Mouse (Mus musculus) left cerebral cortex, postnatal 10 days (tissue): ENCODE data around the gene Tmem25. TPM values are rescaled to one million over a fixed set of nuclear protein-coding genes. Genes with fewer than 3 reads are reported as not detected.

ENCODE experiments used
- DNase-seq, 2 experiments: peaks; one replicate each; pipeline ENCODE4 v3.0.0; 2021 to 2022; ENCODE audit warnings: low spot score in 2 of 2, mixed read lengths in 1 of 2; ENCODE audit errors: extremely low spot score in 1 of 2
- intact Hi-C: fragments of 180-260 bp; cut with DNase I; formaldehyde crosslinking; loops from one replicate; pipeline ENCODE4 v1.15.1; 2025
- total RNA-seq, 2 experiments: library from RNA; stranded (reverse); gene quantifications; 2 replicates each; pipeline ENCODE4 v1.2.3; 2021

Gene Tmem25
- 10 to 100 TPM; 31.3 to 31.6 TPM for total RNA-seq

GRCm38 (mm10) chr9:44799102-44799957, at the start of gene Tmem25:
Gene Tmem25 (minus strand): TSS chr9:44799307.
- intact Hi-C loops, result no loop called here
- peak; percentile 85 to 91 for DNase-seq

- DNase-seq, result no peak
- intact Hi-C loops, result no loop called here
Observed at GRCm38 (mm10) chr9:44847446-44847845, 48.3 kb upstream of the Tmem25 start.

GRCm38 (mm10) chr9:44841241-44841640, 42.1 kb upstream of the Tmem25 start:
- intact Hi-C loops, result no loop called here
- no peak for DNase-seq

- peak; percentile 51 to 84 for DNase-seq
- intact Hi-C loops, result loop anchor here (2.0 to 5.0 kb wide), 2 partner anchors 44 to 86 kb away; partner anchors contain the start of genes Atp5l and Kmt2a
Observed at GRCm38 (mm10) chr9:44836439-44836838, 37.3 kb upstream of the Tmem25 start.

DNA sequence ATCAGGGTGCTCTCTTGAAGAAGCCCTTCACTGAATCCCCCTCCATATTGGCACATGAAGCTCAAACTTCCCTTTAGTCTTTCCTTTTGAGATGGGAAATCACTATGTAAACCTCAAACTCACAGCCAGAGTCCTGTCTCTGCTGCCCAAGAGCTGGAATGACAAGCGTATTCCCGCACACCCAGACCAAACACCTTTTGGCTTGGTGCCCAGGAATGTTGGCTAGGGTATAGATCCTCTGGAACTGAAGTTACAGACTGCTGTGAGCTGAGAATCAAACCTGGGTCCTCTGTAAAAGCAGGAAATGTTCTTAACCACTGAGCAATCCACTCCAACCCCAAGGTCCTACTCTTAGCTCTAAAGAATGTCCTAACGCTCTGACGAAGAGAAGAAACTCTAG, 33.2 kb upstream of the Tmem25 start:
- peak in 1 of 2 experiments; percentile 49 for DNase-seq
- intact Hi-C loops, result no loop called here

DNA sequence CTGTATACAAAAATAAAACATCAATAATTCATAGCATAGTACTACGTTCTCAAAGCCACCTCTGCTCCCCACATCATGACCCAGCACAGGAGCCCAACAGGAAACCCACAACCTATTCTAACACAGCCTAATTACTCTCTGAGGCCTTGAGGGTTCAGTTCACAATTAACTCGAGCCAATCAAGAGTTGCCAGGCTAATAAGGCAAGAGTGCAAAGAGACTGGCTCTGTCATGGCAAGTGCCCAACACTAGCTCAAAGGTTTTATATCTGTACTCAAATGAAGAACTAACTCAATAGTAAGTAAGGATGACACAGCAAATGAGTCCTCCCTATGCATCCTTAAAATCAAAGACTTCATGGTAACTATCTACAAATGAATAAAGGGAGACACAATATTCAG, 31.4 kb upstream of the Tmem25 start:
- no peak for DNase-seq

GRCm38 (mm10) chr9:44828944-44829343, 29.8 kb upstream of the Tmem25 start:
- intact Hi-C loops, result loop anchor here (10.0 kb wide), 1 partner anchor 194 kb away; no protein-coding TSS in a partner anchor
- no peak for DNase-seq

More for the DNA sequence above, 31.4 kb upstream of the Tmem25 start:
- intact Hi-C loops, result no loop called here

DNA sequence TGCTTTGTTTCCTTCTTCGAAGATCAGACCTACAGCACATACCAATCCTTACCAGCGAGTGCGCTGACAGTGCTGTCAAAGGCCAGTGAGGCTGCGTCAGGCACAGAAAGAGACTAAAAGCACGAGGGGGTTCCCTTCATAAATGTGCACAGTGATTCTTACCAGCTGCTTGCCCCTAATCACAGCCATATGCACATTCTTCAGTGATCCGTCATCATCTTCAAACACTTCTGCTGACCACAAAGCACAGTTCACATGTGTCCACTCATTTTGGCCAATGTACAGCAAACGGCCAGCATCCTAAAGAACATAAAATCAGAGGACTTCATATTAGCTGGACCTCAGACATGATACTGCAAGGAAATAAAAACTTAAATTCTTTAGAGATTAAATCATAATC, 27.6 kb upstream of the Tmem25 start:
- intact Hi-C loops, result loop anchor here (10.0 kb wide), 1 partner anchor 192 kb away; no protein-coding TSS in a partner anchor
- no peak for DNase-seq

DNA sequence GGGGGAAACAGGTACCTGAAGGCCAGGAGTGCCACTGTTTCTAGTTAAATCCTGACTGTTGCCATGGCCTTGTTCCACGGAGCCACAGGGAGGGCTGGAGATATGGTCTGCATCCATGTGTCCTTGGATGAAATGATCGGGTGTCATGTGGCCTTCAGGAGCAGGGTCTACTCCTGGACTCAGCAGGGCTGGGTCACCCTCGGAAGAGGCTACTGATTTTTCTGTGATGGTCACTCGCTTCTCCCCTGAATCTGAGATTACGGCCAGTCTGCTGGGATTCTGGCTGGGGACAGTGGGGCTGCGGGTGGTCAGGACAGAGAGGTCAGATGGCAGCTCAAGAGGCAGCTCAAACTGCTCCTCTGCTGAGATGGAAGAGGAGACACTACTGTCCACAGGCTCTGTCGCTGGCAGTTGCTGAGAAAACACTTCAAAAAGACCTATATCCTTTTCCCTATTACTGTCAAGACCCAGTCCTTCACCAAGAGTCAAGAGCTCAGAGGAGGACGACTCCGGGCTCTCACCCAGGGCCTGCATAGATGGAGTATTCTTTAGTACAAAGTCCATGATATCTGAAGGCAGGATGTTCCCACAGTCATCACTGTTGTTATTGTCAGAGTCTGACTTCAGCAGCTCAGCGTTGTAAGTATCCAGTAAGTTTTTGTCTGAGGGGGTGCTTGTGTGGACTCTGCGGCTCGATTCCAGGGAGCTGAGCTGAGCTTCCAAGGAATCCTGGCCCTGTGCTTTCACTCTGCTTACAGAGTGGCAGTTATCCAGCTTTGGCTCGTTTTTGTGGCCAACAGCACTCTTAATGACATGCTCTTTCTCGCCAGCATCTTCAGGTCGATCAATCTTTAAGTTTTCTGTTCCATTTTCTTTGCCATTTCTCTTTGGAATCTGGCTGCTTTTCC, 21.1 kb upstream of the Tmem25 start:
- intact Hi-C loops, result loop anchor here (5.0 to 10.0 kb wide), 2 partner anchors 112 to 185 kb away; no protein-coding TSS in a partner anchor
- DNase-seq, result no peak

DNA sequence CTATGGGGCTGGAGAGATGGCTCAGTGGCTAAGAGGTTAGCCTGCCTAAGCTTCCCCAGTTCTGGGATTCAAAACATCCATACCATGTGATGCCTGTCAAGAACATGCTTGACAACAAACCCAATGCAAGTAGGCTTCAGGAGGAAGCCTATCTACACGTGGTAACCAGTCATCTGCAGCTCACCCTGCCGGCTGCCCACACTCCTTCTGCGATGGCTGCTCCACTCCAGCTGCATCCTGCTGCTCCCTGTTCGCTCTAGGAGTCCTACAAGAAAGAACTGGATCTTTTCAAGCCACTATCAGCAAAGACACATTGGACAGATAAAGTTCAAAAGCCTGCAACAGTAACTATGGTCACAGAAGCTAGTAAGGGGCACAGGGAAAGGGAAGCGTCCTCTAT, 18.4 kb upstream of the Tmem25 start:
- intact Hi-C loops, result loop anchor here (5.0 kb wide), 1 partner anchor 115 kb away; no protein-coding TSS in a partner anchor
- no peak for DNase-seq

GRCm38 (mm10) chr9:44814179-44814578, 15.1 kb upstream of the Tmem25 start:
- no peak for DNase-seq
- intact Hi-C loops, result loop anchor here (5.0 kb wide), 1 partner anchor 133 kb away; no protein-coding TSS in a partner anchor

DNA sequence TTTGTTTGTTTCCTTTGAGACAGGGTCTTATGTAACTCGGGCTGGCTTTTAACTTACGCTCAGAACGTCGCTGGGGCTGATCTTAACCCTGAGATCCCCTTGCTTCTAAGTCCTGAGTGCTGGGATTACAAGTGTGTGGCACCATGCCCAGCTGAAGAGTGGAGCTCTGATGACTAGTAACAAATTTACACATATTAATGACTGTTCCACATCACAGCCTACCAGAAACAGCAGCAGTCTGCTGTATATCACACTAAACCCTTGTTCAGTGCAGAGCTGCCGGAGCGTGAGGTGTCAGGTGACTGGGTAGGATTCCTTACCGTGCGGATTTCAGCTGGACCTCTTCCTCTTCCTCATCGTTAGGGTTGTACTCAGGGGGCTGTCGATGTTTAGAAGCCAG, 11.2 kb upstream of the Tmem25 start:
- intact Hi-C loops, result loop anchor here (5.0 kb wide), 1 partner anchor 137 kb away; no protein-coding TSS in a partner anchor
- no peak for DNase-seq

- intact Hi-C loops, result no loop called here
- DNase-seq, result no peak
Observed at GRCm38 (mm10) chr9:44807778-44808177, 8.7 kb upstream of the Tmem25 start.

DNA sequence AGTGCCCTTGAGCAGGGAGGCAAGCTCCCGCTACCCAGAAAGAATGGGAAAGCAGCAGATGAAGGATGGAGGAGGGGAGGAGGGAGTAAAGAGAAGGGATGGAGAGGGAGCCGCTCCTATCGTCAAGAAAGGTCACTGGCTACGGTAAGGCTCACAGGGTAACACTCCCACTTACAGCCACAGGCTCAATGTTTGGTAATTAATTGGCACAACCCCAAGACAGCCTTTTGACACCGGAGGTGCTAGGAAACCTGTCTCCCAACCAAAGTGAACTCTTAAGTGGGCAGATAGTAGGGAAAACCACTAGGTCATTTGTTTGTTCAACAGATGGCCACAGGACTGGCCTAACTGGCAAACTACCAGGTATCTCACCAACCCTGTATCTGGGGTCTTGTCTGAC, 8.0 kb upstream of the Tmem25 start:
- intact Hi-C loops, result no loop called here
- no peak for DNase-seq

DNA sequence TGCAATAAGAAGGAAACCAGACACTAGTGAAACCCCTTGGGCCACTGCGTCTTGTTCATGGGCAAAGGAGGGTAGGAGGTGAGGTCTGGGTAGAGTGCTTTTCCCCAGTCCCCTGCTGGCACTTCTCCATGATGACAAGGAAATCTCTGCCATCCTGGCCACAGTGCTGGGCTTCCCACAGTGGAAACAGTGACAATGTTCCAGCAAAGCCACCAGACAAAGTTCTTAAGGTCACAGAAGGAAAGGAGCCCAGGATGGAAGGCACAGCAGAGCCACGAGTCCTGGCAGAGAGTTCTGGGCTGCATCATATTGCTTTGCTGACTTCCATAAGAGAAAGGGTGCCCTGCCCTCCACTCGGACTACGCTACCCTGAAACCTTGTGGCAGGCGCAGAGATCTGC, 6.4 kb upstream of the Tmem25 start:
- DNase-seq, result no peak
- intact Hi-C loops, result no loop called here

- DNase-seq, result no peak
- intact Hi-C loops, result no loop called here
Observed at GRCm38 (mm10) chr9:44804678-44805077, 5.6 kb upstream of the Tmem25 start.

DNA sequence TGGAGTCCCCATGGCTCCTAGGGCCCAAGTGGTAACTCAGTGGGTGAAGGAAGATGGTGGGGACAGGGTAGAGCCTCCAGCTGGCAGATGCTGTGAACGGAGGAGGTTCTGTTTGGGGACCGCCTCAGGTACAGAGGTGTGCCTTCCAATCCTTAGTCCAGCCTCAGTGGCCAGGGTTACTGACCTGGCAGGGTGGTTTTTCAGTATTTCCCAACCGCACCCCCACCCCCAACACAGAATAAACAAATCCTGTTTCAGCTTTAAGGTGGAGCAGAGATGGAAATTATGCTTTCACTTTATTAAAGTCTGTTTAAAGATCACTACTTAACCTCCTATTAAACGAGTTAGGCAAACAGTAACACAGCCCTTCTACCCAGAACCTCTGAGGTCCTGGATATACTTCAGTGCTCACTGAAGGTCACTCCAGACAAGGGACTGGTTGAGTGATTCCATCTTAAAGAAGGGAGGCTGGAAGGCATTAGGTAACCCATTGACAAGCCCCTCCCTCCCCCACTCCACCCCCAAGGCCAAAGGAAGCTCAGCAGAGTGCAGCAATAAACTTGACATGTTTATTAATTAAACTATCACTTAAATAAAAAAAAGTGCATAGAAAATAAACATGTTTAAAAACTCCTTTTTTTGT, 3.8 kb upstream of the Tmem25 start, which contains the start of gene Ttc36:
Gene Ttc36 (minus strand): TSS at position 265 of the 643 bp plus-strand sequence.
- DNase-seq, result no peak
- intact Hi-C loops, result no loop called here

GRCm38 (mm10) chr9:44801669-44802068, 2.6 kb upstream of the Tmem25 start:
- no peak for DNase-seq
- intact Hi-C loops, result no loop called here

GRCm38 (mm10) chr9:44799958-44800324, 834 bp upstream of the Tmem25 start:
- no peak for DNase-seq
- intact Hi-C loops, result no loop called here
